Mouse (Mus musculus): ENCODE results near the gene Podxl.

DNA sequence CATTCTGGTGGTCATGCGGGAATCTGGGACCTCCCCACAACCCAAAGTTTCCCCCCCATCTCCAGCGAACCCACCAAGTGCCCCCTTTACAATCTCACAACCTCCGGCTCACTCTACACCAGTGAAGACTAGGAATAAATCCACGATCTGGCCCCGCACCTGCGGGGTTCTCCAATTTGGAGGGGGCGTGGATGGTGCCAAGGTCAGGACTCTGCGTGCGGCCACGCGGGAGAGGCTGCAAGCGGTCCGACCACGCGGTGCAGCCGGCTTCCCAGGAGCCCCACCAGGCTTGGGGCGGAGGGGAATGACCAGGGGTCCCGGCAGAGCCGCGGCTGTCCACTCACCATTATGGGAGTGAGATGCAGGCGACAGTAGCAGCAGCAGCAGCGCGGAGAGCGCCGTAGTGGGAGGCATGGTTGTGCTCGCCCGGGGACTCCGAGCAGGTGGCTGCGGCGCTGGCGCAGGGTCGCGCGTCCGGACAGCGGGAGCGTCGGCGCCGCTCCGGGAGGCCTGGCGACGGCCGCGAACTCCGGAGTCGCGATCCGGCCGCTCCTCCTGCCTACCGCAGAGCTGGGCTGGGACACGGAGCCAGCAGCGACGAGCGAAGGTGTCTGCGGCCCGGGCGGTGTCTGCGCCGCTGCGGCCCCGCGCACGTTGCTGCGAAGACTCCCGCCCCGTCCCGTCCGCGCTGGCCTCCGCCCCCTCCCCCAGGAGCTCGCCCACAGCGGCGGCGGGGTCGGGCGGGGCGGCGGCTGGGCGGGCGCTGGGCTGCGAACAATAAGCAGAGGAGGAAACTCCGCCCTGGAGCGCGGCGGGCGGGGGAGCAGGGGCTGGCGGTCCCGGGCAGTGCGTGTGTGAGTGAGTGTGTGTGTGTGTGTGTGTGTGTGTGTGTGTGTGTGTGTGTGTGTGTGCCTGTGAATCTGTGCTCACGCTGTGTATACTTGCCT lies at the start of gene Podxl:
- TF ChIP-seq CTCF (IDR thresholded peaks at IDR 0.05; ENCODE audit: low read depth, low read length) (no peak), POLR2A (IDR thresholded peaks at IDR 0.05; ENCODE audit: extremely low read depth, insufficient read depth, low read length) (no peak)
